Mouse (Mus musculus) megakaryocyte progenitor cell, adult 5-6 weeks (primary cell): ENCODE results near the gene Inpp5a. TPM values are rescaled to one million over a fixed set of nuclear protein-coding genes. Genes with fewer than 3 reads are reported as not detected.

ENCODE experiments used
- ATAC-seq: replicated peaks from 2 replicates; pipeline ENCODE4 v1.8.0; 2016; ENCODE audit warnings: mild to moderate bottlenecking, moderate TSS enrichment, inconsistent platforms; ENCODE audit not compliant: poor library complexity
- total RNA-seq, 2 experiments: library from RNA; stranded (forward) in 1 of 2; stranded (reverse) in 1 of 2; fragments of 157-497, 149-512 nt in 1 of 2; fragments of 200-1000 nt in 1 of 2; gene quantifications; 2 replicates each; pipeline versions ENCODE4 v1.2.3 to v1.2.4; 2015 to 2017

Gene Inpp5a
- total RNA-seq, 2 experiments from 2014 or later = 9.9 to 11.2 TPM

- ATAC-seq = no peak
These were observed 141.9 kb downstream of the Inpp5a start for GRCm38 (mm10) chr7:139530591-139531427.

- ATAC-seq = no peak
These were observed 142.5 kb downstream of the Inpp5a start for GRCm38 (mm10) chr7:139531428-139531801.

- ATAC-seq = no peak
These were observed 147.4 kb downstream of the Inpp5a start for GRCm38 (mm10) chr7:139536331-139536730.

- no peak for ATAC-seq
These were observed 147.9 kb downstream of the Inpp5a start for GRCm38 (mm10) chr7:139536831-139537230.

GRCm38 (mm10) chr7:139537831-139538230 is 148.9 kb downstream of the Inpp5a start:
- no peak for ATAC-seq

GRCm38 (mm10) chr7:139538541-139538940 is 149.6 kb downstream of the Inpp5a start:
- ATAC-seq = no peak

GRCm38 (mm10) chr7:139540601-139541000 is 151.7 kb downstream of the Inpp5a start:
- ATAC-seq = no peak

- no peak for ATAC-seq
These were observed 152.5 kb downstream of the Inpp5a start for GRCm38 (mm10) chr7:139541422-139541821.

GRCm38 (mm10) chr7:139544706-139545625 is 156.1 kb downstream of the Inpp5a start:
- ATAC-seq = no peak

GRCm38 (mm10) chr7:139547325-139547724 is 158.4 kb downstream of the Inpp5a start:
- no peak for ATAC-seq

GRCm38 (mm10) chr7:139550086-139550783 is 161.3 kb downstream of the Inpp5a start:
- ATAC-seq = no peak

- ATAC-seq = no peak
These were observed 162.6 kb downstream of the Inpp5a start for GRCm38 (mm10) chr7:139551519-139551918.

- no peak for ATAC-seq
These were observed 167.4 kb downstream of the Inpp5a start for GRCm38 (mm10) chr7:139556331-139556730.

- ATAC-seq = no peak
These were observed 168.0 kb downstream of the Inpp5a start for GRCm38 (mm10) chr7:139556746-139557526.

- no peak for ATAC-seq
These were observed 170.8 kb downstream of the Inpp5a start for GRCm38 (mm10) chr7:139559659-139560058.

- no peak for ATAC-seq
These were observed 174.5 kb downstream of the Inpp5a start for GRCm38 (mm10) chr7:139563425-139563824.

GRCm38 (mm10) chr7:139564161-139564560 is 175.3 kb downstream of the Inpp5a start:
- no peak for ATAC-seq

- peak; percentile 32 for ATAC-seq
These were observed 177.1 kb downstream of the Inpp5a start for GRCm38 (mm10) chr7:139565998-139566397.

GRCm38 (mm10) chr7:139566533-139566932 is 177.6 kb downstream of the Inpp5a start:
- peak; percentile 87 for ATAC-seq

- ATAC-seq = no peak
These were observed 181.9 kb downstream of the Inpp5a start for GRCm38 (mm10) chr7:139570788-139571187.
